Mouse (Mus musculus) Muller cell, postnatal 12 days (primary cell): ENCODE results near the gene Oit3.
"Not testable (repeated sequence)": the region's sequence is repeated elsewhere in the genome, so short reads cannot be mapped to it uniquely, and the experiment has no call there.

Experiments
- DNase-seq: peaks from one replicate; pipeline ENCODE4 v3.0.0-alpha.2; 2015; ENCODE audit errors: inconsistent ontology term

Gene Oit3

DNA sequence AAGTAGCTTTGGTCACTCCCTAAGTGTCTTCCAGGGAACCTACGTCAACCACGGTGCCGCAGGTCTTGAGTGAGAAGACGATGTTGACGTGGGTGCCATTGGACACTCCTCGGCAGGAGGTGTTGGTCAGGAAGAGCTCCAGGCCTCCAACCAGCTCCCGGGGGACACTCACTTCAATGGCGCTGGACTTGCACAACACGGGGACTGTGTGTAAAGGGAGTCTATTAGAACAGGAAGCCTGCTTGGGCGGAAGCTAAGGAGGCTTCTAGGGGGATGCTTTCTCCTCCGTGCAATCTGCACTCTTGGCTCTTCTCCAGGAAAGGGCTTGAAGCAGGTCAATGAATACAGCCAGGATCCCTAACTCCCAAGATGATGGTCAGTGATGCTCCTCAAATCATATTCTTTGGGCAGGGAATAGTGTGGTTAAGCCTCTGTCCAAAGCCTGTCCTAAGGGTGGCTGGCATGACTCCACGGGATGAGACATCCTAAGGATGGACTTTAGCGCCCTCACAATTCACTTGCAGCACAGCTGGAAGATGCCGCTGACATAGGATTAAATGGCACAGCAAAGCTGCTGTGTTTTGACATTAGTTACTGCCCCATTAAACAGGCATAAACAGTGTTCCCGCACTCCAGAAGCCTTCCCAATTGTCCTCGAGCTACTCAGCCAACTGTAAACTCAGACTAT is 12.0 kb downstream of the Oit3 start:
- peak; percentile 14 for DNase-seq

DNA sequence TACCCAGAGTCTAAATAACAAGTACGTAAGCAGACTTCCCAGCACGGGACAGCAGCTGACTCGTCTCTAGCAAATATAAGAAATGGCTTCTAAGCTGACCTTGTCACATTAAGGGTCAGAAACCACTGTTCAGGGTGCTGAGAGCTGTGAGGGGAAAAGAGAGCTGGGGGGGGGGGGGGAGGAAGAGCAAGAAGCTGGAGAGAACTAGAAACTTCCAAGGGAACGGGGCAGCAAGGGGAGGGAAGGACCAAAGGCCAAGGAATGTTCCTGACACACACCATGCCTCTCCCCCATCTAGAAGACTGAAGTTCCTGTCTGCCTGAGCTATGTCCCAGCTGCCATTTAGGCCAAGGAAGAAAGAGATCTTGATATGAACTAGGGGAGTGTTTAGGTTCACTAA is 15.2 kb downstream of the Oit3 start:
- no peak for DNase-seq

DNA sequence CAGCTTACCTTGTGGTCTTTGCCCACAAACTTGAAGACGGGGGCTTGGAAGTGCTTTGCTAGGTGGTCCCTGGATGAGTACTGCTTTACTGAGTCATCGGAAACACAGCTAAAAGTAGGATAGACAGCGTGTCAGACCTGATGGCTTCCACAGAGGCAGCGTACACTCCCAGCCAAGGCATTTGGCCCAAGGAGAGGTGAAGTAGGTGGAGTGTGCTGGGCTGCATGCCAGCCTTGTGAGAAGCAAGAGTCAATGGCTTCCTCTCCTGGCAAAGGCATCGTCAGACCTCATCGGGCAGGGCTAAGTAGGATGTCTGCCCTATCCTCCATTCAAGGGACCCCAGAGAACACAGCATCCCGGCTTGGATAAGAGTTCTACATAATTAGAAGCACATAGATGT is 16.2 kb downstream of the Oit3 start:
- no peak for DNase-seq

DNA sequence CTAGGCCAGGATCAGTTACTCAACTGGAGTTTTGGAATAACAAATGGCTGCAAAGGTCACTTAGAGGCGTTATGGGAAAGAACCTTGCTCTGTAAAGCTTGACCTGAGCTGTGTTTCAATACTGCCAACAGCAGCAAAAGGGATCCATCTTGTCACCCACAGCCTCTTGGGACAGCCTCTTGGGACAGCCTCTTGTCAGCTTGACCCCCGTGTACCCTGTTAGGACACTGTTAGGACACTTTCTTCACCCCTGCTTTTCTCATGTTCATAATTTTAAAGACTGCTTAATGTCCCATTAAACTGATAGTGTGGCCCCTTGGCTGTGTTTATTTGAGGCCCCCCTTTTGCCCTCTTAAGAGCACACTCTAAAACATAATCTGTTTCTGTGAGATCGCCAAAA is 17.1 kb downstream of the Oit3 start:
- DNase-seq: no peak

DNA sequence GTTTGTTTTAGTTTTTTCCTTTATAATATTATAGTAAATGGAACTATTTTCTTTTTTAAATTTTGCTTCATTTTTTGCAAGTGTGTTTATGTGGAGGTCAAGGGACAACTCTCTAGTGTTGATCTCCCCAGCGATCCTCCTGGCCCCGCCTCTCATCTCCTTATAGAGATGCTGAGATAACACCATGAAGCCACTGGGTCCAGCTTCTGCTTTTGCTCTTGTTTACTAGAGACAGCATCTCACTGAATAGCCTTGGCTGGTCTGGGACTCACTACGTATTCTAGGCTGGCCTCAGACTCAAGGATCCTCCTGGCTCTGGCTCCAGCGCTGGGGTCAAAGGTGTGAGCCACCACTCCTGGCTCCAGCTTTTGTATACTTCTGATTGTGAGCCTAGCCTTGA is 22.1 kb downstream of the Oit3 start:
- DNase-seq: no peak

DNA sequence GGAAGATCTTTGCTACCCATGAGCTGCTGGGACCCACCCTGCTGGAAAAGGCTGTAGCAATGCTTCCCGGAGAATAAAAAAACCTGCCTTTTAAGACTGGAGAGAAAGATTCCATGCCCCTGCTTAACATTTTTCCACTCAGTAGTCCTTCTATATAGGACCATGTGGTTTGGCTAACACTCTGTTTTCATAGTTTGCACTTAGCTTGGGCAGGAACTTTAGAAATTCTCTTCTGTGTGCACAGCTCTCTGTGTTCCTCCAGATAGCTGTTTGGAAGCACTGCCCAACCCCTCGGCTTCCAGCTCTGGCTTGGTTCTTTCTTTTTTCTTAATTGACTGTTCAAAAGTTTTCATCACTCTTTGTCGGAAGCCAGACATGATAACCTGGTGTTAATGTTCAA is 25.0 kb downstream of the Oit3 start:
- no peak for DNase-seq

DNA sequence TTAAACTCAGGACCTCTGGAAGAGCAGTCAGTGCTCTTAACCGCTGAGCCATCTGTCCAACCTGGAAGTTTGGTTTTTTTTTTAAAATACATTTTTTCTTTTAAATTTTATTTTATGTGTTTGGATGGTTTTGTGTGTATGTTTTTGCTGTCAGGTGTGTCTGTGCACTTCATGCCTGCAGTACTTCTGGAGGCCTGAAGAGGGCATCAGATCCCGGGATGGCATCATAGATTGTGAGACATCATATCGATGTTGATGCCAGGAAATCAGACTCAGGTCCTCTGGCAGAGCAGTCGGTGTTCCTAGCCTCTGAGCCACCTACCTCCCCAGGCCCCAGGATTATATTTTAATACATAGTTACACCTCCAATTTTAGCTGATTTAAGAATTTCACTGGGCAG is 27.9 kb downstream of the Oit3 start:
- DNase-seq: no peak

DNA sequence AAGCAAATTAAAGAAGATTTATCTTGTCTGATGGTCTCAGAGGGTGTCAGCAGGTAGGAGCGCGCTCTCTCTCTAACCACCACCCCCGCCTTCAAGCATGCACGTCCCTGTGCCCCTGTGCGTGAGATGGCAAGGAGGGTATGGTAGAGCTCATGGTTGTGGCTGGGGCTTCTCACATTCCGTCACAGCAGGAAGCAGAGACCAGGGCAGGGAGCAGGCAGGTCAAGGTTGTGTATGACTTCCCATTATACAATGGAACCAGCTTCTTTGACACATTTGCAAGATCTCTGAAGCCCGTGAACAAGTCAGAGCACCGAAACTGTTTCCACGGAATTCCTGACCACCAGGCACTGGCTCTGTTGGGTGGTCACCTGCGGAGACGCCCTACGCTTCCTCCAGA is 31.3 kb downstream of the Oit3 start:
- no peak for DNase-seq

DNA sequence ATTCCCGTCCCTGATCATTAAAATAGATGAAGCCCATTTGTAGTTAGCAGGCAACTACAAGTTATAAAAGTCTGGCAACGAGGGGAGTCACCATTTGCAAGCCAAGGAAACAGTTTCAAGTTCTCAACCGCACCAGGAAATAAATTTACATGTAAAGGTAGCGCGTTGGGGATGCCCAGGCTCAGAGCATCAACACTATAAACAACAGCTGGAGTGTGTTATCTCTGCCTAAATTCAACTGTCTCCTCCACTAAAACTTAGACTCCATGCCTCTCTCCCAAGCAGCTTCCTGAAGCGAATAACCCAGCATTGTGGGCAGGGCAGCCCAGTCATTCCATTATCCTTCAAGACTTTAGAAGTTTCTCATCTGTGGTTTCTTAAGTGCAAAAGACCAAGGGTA is 33.1 kb downstream of the Oit3 start:
- DNase-seq: no peak

DNA sequence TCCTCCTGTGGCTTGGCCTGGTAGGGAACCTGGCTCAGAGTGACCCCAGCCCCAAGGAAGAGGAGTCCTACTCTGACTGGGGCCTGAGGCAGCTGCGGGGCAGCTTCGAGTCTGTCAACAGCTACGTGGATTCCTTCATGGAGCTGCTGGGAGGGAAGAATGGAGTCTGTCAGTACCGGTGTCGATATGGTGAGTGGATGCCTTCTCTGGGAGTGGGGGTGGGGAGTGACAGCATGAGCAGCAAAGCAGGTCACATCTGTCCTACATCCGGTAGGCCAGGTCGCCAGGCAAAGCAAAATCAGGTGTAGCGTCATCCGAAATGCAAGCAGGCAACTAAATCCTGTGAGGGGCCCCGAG is 37.8 kb downstream of the Oit3 start:
- DNase-seq: no peak

DNA sequence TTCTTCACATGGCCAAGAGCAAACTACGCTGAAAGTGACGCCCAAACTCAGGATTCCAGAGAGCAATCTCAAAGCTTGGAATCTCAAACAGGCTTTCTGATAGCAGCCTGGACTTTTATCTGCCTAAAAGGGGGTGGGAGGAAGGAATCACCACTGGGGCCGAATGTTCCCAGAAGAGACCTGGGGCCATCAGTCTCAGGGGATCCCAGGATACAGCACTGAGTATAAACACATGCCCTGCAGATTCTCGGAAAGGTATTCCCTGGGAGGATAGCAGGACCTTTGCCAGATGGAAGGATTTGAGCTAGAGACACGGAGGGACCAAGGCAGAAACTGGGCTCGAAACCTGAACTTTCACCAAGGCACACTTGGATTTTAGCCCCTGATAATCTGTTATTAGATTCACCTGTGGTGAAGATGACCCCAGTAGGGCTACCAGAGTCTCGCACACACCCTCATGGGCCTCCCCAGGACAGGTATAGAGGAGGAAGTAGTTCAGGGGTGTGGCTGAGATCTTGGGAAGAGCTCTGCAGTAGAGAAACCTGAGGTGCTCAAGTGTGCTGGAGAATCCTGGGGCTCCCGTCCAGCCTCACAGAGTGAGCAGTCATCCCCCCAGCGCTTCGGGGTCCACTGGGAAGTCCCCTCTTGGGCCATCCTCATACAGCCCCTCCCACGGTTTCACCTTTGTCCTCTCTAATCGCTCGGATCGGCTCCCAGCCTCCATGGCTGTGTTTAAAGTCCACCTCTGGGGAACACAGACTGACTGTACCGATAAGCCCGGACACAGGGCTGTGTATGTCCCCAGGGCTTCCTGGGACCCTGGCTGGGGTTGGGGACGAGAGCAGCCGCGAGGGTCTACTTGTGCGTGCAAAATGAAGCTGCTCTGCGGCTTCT is 38.4 kb downstream of the Oit3 start, which contains the start of gene Pla2g12b:
TSS of gene Pla2g12b (plus strand) at position 762 of the 894 bp plus-strand sequence.
- no peak for DNase-seq

DNA sequence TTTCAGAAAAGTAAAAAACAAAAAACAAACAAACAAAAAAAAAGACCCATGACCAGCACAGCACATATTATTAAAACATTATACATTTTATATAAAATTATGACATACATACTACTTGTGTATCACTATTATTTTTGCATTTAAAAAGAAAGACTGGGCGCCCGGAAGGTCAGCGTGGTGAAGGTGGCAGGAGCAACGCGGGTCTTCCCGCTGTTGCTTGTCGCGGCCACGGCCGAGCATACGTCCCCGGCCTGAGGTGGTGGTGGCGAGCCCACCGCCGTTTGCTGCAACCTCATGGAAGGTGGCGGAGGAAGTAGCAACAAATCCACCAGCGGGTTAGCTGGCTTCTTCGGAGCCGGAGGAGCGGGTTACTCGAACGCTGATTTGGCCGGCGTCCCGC is 46.1 kb downstream of the Oit3 start, which contains the start of gene Gm10273:
TSS of gene Gm10273 (plus strand) at position 172 of the 400 bp plus-strand sequence.
- DNase-seq: not testable (repeated sequence)

DNA sequence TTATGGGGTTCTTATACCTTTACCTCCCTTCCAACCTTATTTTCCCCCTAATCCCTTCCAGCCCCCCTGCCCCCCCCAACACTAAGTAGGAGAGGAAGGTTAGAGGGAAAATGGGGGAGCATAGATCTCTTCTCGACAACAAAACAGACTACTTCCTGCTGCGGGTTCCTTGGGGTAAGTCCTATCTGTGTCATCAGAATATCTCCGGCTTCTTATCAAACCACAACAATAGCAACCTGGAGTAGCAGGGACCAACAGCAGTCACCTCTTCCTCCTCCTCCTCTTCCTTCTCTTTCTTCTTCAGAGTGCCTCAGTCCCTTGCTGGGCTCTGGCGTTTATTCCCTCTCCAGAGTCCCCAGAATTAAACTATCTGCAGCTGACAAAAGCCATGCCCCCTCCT is 49.7 kb downstream of the Oit3 start:
- no peak for DNase-seq

DNA sequence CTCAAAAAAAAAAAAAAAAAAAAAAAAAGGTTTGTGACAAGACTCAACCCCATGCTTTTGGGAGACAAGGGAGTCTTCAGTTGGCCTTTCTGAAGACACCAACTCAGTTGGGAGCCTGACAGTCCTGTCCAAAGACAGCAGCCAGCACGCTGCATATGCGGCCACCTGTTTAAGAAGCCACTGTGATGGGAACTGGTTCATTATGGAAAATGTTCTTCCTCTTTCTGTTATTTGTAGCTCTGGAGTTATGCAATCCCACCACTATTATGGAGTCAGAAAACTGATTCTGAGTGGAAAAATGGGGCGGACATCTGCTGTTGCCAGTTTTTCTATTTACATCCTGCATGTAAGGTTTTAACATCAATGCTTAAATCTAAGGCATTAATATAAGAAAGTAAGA is 51.9 kb downstream of the Oit3 start:
- no peak for DNase-seq

DNA sequence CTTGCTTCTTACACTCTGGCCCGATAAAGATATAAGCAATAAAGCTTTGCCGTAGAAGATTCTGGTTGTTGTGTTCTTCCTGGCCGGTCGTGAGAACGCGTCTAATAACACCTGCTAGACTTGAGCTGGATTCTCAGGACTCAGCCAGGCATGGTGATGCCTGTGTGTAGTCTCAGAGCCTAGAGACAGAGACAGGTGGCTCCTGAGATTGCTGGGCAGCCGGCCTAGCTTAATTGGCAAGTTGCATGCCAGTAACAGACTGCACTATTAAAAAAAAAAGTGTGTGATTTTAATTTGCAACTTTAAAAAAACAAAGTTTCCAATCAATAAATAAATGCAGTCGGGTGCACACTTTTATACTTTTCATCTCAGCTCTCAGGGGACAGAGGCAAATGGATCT is 54.6 kb downstream of the Oit3 start:
- DNase-seq: no peak

DNA sequence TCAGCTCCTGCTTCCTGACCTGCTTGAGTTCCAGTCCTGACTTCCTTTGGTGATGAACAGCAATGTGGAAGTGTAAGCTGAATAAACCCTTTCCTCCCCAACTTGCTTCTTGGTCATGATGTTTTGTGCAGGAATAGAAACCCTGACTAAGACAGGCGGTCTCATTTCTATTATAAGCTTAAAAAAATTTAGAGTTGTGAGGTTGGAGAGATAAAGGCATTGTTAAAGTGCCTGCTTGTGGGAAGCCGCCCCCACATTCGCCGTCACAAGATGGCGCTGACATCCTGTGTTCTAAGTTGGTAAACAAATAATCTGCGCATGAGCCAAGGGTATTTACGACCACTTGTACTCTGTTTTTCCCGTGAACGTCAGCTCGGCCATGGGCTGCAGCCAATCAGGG is 60.0 kb downstream of the Oit3 start:
- DNase-seq: not testable (repeated sequence)

DNA sequence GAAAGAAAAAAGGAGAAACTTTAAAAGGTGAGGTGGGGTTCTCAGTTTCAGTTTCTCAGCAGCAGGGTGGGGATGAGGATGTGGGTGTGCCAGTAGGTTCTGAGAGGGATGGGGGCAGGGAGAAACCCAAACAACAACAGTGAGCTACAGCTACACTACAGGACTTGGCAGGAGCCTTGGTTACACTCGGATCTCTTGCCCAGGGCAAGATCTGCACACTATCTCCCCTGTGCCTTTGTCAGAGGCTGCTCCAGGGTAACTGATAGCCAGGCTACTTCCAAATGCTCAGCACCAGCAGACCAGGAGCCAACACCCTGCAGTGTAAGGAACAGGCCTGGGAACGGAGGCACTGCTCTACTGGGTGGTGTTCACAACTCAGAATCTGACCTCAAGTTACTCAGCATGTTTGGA is 61.2 kb downstream of the Oit3 start:
- no peak for DNase-seq

DNA sequence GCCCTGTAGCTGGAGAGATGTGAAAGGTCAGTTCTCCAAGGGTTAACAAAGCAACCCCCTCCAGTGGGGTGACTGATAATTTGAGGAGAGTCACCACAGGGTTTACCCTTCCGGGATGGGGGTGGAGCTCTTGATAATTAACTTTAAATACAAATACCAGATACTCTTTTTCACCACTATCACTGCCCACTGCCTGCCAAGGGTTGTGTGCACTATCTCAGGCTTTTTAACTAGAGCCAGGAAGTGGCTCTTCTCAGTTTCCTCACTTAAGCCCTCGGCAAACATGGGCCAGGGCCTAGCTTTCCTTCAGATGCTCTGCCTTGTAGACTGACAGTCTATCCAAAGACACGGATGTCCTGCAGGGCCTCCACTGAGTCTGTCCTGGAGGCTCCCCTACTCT is 61.7 kb downstream of the Oit3 start:
- DNase-seq: no peak

DNA sequence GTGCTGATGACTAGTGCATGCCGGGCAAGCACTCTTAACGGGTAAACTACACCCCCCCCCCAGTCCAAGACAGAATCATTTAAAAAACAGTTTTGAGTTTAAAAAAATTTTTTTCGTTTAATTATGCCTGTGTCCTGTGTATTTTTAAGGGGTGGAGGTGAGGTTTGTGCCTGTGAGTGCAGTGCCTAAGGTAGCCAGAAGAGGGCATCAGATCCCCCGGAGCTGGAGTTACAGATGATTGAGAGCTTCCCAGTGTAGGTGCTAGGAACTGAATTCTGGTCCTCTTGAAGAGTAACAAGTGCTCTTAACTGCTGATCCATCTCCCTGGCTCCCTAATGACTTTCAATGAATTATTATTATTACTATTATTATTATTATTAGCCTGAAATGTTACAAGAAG is 62.9 kb downstream of the Oit3 start:
- no peak for DNase-seq

DNA sequence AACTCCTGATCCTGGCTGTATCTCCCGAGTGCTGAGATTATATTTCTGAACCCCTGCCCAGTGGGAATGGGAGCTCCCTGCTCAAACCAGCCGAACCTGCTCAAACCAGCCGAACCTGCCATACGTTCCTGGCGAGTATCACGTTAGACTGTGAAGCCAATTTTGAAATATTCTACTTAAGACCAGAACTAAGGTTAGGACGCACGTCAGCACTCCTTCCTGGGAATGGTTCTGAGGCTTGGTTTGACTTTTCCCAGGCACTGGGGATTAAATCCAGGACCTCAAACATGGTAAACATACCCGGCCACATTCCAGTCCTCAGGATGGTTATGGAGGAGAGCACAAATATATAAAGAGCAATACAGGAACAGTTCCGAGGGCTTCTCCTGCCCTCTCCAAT is 63.7 kb downstream of the Oit3 start:
- DNase-seq: no peak
